Mouse (Mus musculus) liver, embryonic 14.5 days (tissue): ENCODE results near the gene Gpr37l1.

ENCODE experiments used
- CTCF ChIP-seq: IDR thresholded peaks from 2 replicates; pipeline ENCODE4 v1.5.1; 2016; ENCODE audit warnings: antibody characterized with exemption, low read depth, control low read depth
- EP300 ChIP-seq: IDR thresholded peaks from 2 replicates; pipeline ENCODE4 v1.6.1; 2016; ENCODE audit warnings: antibody characterized with exemption, low read depth

GRCm38 (mm10) chr1:135200400-135200799, 32.9 kb upstream of the Gpr37l1 start:
- TF ChIP-seq CTCF = no peak
- TF ChIP-seq EP300 = no peak
